Mouse (Mus musculus) midbrain, embryonic 14.5 days (tissue): ENCODE data around the gene Ptprcap. TPM values are rescaled to one million over a fixed set of nuclear protein-coding genes. Genes with fewer than 3 reads are reported as not detected.

Experiments used
- ATAC-seq: fragments of 200-750 bp; cut with Nextera tagmentation; 2 replicates; pipeline ENCODE4 v1.8.0; 2017; ENCODE audit warnings: moderate number of reproducible peaks, moderate library complexity; ENCODE audit not compliant: low FRiP score, low TSS enrichment
- DNase-seq: peaks from one replicate; pipeline ENCODE4 v3.0.0-alpha.2; 2015
- H3K27ac ChIP-seq: fragments of 300-500 bp; sonication (generic); replicated peaks from 2 replicates; pipeline ENCODE4 v1.5.1; 2014; ENCODE audit warnings: mild to moderate bottlenecking, low read depth, low read length, moderate library complexity
- H3K27me3 ChIP-seq: fragments of 300-500 bp; sonication (generic); 2 replicates; pipeline ENCODE4 v1.6.1; 2014; ENCODE audit warnings: low read length, control low read depth, mixed read lengths; ENCODE audit not compliant: control insufficient read depth, insufficient read depth
- H3K36me3 ChIP-seq: fragments of 300-500 bp; sonication (generic); 2 replicates; pipeline ENCODE4 v1.6.1; 2014; ENCODE audit warnings: low read length, control low read depth; ENCODE audit not compliant: control insufficient read depth, insufficient read depth
- H3K4me1 ChIP-seq: fragments of 300-500 bp; sonication (generic); 2 replicates; pipeline ENCODE4 v1.6.1; 2014; ENCODE audit warnings: mild to moderate bottlenecking, antibody characterized with exemption, low read length, control low read depth; ENCODE audit not compliant: control insufficient read depth, insufficient read depth
- H3K4me2 ChIP-seq: fragments of 300-500 bp; sonication (generic); 2 replicates; pipeline ENCODE4 v1.6.1; 2014; ENCODE audit warnings: mild to moderate bottlenecking, low read length, moderate library complexity
- H3K4me3 ChIP-seq: fragments of 300-500 bp; sonication (generic); replicated peaks from 2 replicates; pipeline ENCODE4 v1.5.1; 2014; ENCODE audit warnings: low read depth, low read length
- H3K9ac ChIP-seq: fragments of 300-500 bp; sonication (generic); replicated peaks from 2 replicates; pipeline ENCODE4 v1.6.1; 2014; ENCODE audit warnings: mild to moderate bottlenecking, low read length, moderate library complexity
- H3K9me3 ChIP-seq: fragments of 300-500 bp; sonication (generic); 2 replicates; pipeline ENCODE4 v1.6.1; 2016; ENCODE audit warnings: low read length, control low read depth, mixed read lengths; ENCODE audit not compliant: control insufficient read depth
- WGBS: fragments of 180-500 bp; shearing (Covaris S2); extraction: QIAGEN DNeasy Blood & Tissue Kit; methylation state at CpG from one replicate; pipeline ENCODE4 v1.1.7; 2014; 5-methylcytosine and 5-hydroxymethylcytosine counted together
- polyA plus RNA-seq: library from polyadenylated mRNA; unstranded; fragments of >200 nt; fragmentation: Nextera tagmentation; extraction: Ambion mirVana; gene quantifications from 2 replicates; pipeline ENCODE4 v1.2.1, GENCODE M21; 2014

Ptprcap gene
- polyA plus RNA-seq, 1 experiment from 2014 or later: 0.64 TPM

DNA sequence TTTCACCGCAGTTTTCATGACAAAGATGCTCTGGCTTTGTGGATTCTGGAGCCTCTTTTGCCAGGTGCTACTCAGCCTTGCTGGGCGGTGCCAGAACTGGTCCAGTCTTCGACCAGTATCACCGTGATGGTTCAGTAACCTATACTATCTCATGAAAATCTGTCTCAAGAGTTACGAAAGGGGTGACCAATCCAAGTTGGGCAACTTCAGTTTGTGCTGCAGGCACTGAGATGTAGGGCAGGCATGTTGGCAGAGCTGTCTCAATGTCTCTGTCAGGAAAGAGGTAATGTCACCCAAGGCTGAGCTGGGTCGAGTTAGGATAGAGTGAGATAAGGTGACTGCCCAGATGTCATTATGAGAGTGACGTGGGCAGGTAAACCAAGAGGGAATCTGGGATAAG is 27.0 kb downstream of the Ptprcap start:
- H3K4me1 ChIP-seq: peaks cover 5% of the 10 kb centered on the region
- DNase-seq (no peak), ATAC-seq (no peak)
- H3K27ac ChIP-seq: no peak overlapping the region
- WGBS: 89% methylated on average over 7 of the region's 7 CpGs
- no peak overlapping the region for H3K9ac ChIP-seq
- no peak overlapping the region for H3K4me3 ChIP-seq
- H3K4me2 ChIP-seq: no peak overlapping the region
- H3K36me3 ChIP-seq: no peaks in the 10 kb centered on the region
- H3K9me3 ChIP-seq: no peaks in the 10 kb centered on the region
- H3K27me3 ChIP-seq: no peaks in the 10 kb centered on the region

DNA sequence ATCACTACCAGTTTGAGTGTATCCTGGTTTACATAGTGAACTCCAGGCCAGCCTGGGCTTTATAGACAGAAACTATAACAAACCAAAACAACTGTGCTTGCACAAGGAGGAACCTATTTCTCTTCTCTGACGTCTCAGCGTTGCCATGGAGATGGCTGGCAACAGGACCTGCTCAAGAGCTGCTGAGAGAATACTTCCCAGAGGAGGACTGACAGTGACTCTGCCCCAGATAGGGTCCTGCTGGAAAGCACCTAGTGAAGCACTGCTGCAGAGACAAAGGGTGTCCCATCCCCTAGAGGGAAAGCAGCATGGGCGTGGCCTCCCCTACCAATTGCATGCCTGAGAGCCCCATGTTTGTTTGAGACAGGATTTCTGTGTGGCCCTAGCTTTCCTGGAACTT is 28.5 kb downstream of the Ptprcap start:
- Histone ChIP-seq H3K27ac (no peak overlapping the region), H3K9ac (no peak overlapping the region), H3K4me3 (no peak overlapping the region), H3K4me2 (no peak overlapping the region), H3K4me1 (no peaks in the 10 kb centered on the region), H3K9me3 (no peaks in the 10 kb centered on the region), H3K27me3 (no peaks in the 10 kb centered on the region), H3K36me3 (no peaks in the 10 kb centered on the region)
- ATAC-seq (no peak), DNase-seq (peak; percentile 71)
- 43% methylated on average over 3 of the region's 3 CpGs for WGBS

DNA sequence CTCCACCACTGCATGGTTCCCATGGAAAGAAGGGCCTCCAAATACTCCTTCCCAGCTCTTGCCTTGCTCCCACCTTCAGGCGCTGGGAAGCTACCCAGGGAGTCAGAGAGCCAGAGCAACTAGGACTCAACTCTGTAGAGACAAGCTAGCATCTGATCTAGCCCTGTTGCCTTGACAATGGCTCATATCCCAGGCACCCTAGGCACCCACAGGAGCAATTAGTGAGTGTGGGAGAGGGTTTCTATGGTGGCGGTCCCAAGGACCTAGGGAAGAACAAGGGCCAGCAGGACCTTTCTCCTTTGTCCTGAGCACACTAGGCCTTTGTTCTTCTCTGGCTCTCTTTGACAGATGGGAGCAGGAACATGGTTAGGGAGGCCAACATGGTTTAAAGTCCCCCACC is 30.3 kb downstream of the Ptprcap start:
- DNase-seq (no peak), ATAC-seq (no peak)
- Histone ChIP-seq H3K9me3 (no peaks in the 10 kb centered on the region), H3K36me3 (no peaks in the 10 kb centered on the region), H3K27ac (no peak overlapping the region), H3K27me3 (no peaks in the 10 kb centered on the region), H3K4me1 (no peaks in the 10 kb centered on the region), H3K9ac (no peak overlapping the region), H3K4me3 (no peak overlapping the region), H3K4me2 (no peak overlapping the region)
- 63% methylated on average over 2 of the region's 2 CpGs for WGBS

DNA sequence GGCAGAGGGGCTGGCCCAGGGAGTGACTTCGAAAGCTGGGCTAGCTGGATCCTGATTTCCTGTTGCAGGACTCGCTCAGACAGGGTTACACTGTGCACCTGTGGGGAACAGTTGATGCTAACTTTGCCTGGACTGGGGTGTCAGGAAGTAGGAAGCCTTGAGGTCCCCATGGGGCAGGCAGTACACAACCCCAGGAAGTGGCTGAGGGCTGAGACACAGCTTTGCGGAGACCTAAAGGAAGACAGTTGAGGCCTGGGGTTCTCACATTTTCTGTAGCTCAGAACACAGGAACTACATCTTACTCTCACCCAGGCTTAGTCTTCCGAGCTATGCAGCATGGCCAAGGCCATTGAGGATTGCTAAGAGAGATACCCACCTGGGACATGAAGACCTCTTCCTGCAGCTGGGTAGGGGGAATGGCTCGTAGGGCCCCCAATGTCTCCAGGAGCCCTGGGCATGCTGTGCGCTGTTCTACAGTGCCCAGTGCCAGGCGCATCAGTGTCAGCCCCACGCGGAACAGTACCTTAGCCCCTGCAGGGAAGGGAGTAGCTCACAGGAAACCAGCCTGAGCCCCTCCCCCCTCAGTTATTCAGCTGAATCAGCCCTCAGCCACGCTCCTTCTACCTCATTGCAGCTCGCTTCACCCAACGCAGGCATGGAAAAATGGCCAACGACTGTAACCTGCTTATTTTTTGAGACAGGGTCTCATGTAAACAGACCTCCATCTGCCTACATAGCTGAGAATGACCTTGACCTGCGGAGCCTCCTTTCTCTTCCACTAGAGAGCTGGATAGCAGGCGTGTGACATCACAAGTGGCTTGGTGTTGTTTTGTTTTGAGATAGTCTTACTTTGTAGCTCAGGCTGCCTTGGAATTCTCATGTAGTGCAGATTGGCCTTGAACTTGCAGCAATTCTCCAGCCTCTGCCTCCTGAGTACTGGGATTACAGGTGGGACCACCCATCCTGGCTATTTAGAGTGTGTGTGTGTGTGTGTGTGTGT is 31.9 kb downstream of the Ptprcap start:
- H3K4me2 ChIP-seq: no peak overlapping the region
- DNase-seq: no peak
- no peaks in the 10 kb centered on the region for H3K36me3 ChIP-seq
- H3K4me1 ChIP-seq: no peaks in the 10 kb centered on the region
- H3K27me3 ChIP-seq: no peaks in the 10 kb centered on the region
- WGBS: 66% methylated on average over 15 of the region's 15 CpGs
- no peak overlapping the region for H3K9ac ChIP-seq
- H3K4me3 ChIP-seq: no peak overlapping the region
- no peak; the same call in 1 of the 2 replicates for ATAC-seq
- H3K27ac ChIP-seq: no peak overlapping the region
- H3K9me3 ChIP-seq: no peaks in the 10 kb centered on the region

DNA sequence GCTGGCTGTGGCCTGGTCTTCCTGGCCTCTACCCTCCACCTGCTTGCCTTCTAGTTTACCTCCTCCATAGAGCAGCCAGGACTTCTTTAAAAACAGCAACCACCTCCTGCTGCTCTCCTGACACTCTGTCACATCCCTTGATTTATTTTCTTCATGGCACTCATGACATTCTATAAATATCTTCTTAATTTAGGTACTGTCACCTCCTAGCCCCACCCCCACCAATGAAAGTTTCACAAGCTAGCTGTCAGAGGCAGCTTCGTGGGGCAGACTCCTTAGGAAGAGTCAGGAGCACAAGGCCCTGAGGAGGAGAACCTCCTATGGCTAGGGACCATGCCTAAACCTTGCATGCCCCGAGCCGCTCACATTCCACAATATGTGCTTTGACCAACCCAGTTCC is 33.9 kb downstream of the Ptprcap start:
- H3K27me3 ChIP-seq: no peaks in the 10 kb centered on the region
- no peaks in the 10 kb centered on the region for H3K4me1 ChIP-seq
- H3K9ac ChIP-seq: no peak overlapping the region
- no peaks in the 10 kb centered on the region for H3K36me3 ChIP-seq
- no peak overlapping the region for H3K27ac ChIP-seq
- 74% methylated on average over 3 of the region's 3 CpGs for WGBS
- H3K4me3 ChIP-seq: no peak overlapping the region
- ATAC-seq (no peak), DNase-seq (no peak)
- no peaks in the 10 kb centered on the region for H3K9me3 ChIP-seq
- no peak overlapping the region for H3K4me2 ChIP-seq

DNA sequence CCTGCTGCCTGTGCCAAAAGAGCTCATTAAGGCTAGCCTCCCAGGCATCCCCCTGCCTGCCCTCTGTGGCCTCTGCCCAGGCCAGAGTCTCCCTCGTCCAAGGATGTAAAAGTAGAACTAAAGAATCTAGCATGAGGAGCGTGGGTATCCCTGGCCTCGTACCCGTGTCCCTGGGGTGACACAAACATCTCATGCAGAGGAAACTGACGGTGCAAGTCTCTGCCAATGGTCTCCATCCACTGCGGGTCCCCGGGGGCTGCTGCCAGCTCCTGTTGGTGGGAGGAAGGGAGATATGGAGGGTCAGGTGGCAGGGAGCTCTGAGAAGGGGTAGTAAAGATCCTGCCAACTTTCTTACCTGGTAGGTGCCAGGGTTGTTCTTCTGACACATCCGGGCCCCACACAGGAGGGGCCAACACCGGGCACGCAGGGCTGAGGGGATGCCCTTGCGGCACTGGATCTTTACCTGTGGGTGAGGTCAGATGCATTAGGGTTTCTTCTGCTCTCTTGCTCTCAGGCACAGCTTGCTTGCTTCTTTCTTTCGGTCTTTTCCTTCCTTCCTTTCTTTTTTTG is 35.7 kb downstream of the Ptprcap start:
- 86% methylated on average over 12 of the region's 12 CpGs for WGBS
- H3K4me3 ChIP-seq: no peak overlapping the region
- peaks cover 11% of the 10 kb centered on the region for H3K36me3 ChIP-seq
- H3K9ac ChIP-seq: no peak overlapping the region
- H3K9me3 ChIP-seq: no peaks in the 10 kb centered on the region
- peaks cover 11% of the 10 kb centered on the region for H3K4me1 ChIP-seq
- no peak overlapping the region for H3K27ac ChIP-seq
- no peak for DNase-seq
- ATAC-seq: no peak
- no peaks in the 10 kb centered on the region for H3K27me3 ChIP-seq
- no peak overlapping the region for H3K4me2 ChIP-seq

DNA sequence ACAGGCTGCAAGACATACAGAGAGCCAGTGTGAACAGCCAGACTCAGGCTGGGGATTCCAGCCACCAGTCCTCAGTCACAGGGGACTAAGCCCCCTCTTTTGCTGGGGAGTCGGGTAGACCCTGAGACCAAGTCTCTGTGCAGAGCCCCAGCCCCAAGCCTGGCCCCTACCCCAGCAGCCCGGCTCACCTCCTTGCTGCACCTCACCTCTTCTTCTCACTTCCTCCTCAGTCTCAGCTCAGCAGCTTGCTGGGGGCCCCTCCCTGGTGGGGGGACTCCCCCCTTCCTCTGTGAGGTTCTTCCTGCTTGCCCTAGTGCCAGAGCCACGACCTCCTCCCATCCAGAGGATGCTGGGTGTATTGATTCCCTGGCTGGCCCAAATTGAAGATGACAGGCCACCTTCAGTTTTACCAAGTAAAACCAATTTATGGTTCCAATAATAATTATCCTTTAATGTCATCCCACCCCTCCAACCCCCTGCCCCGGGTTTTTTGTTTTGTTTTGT is 37.5 kb downstream of the Ptprcap start, which contains the start of gene Tbc1d10c:
Gene Tbc1d10c, minus strand, starts transcription at position 454 of the 504 bp plus-strand sequence.
- no peak for DNase-seq
- H3K27ac ChIP-seq: peak within 1 kb of the TSS; percentile 89
- peaks cover 11% of the 10 kb centered on the region for H3K4me1 ChIP-seq
- H3K36me3 ChIP-seq: peaks cover 28% of the 10 kb centered on the region
- H3K4me2 ChIP-seq: peak within 1 kb of the TSS; percentile 86
- WGBS: 66% methylated on average over 4 of the region's 4 CpGs
- H3K9me3 ChIP-seq: no peaks in the 10 kb centered on the region
- H3K9ac ChIP-seq: peak within 1 kb of the TSS; percentile 94
- H3K27me3 ChIP-seq: no peaks in the 10 kb centered on the region
- ATAC-seq: 0 out of 2 replicates have a peak, but pooled peaks have one; percentile 9
- peak within 1 kb of the TSS; percentile 91 for H3K4me3 ChIP-seq

DNA sequence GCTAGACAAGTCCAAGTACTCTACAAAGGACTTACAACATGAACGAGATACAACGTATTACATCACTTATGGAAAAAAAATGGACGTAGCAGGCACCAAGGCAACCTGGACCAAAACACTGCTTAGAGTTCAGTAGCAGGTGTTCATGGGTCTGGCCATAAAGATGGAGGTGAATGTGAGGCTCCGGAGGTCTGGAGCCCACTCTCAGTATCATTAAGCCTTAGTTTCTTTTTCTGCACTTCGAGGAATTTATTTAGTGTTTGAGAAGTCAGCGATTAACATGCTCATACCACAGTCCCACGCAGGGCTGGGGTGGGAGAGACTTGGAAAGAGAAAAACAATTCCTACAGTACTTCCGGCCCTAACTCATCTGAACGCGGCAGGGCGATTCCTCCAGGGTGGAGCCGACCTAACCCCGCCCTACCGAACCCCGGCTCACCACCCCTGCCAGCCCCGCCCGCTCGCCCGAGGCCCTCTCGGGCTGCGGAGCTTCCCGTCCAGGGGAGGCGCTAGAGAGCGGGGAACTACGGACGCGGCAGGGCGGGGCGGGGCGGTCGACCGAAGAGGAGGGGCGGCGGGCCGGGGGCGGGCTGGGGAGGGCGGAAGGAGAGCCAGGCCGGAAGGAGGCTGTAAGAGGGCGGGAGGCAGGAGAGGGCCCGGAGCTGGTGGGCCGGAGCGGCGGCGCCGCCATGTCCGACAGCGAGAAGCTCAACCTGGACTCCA is 38.3 kb downstream of the Ptprcap start, which contains the start of gene Ppp1ca:
Gene Ppp1ca, plus strand, starts transcription at position 538 of the 723 bp plus-strand sequence.
- ATAC-seq: peak; percentile 95

More for the DNA sequence above, 38.3 kb downstream of the Ptprcap start, which contains the start of gene Ppp1ca:
- Histone ChIP-seq H3K4me3 (peak within 1 kb of the TSS; percentile 91), H3K9ac (peak within 1 kb of the TSS; percentile 94), H3K36me3 (peaks cover 36% of the 10 kb centered on the region), H3K27me3 (no peaks in the 10 kb centered on the region), H3K4me1 (peaks cover 11% of the 10 kb centered on the region), H3K9me3 (no peaks in the 10 kb centered on the region), H3K4me2 (peak within 1 kb of the TSS; percentile 86), H3K27ac (peak within 1 kb of the TSS; percentile 89)
- 7% methylated on average over 40 of the region's 47 CpGs for WGBS
- peak; percentile 97 for DNase-seq
